Mouse (Mus musculus): ENCODE data around the gene Golph3. TPM values are rescaled to one million over a fixed set of nuclear protein-coding genes. Genes with fewer than 3 reads are reported as not detected.

Gene Golph3
- 55.4 TPM for polyA plus RNA-seq (2012; fragmentation: generic; extraction: Trizol)

- Histone ChIP-seq H3K79me2 (ENCODE audit: control insufficient read depth, insufficient read depth) (peaks cover 45% of the 10 kb centered on the region), H3ac (ENCODE audit: control insufficient read depth, insufficient read length) (peak within 1 kb of the TSS; percentile 86), H3K36me3 (ENCODE audit: control insufficient read depth, insufficient read depth) (peaks cover 7% of the 10 kb centered on the region), H3K27me3 (ENCODE audit: control insufficient read depth, insufficient read depth, insufficient read length) (no peaks in the 10 kb centered on the region), H3K4me3 (peak within 1 kb of the TSS; percentile 74), H3K4me2 (ENCODE audit: low read depth) (peak within 1 kb of the TSS; percentile 98)
- TF ChIP-seq MYOG (IDR thresholded peaks at IDR 0.05; ENCODE audit: control insufficient read depth in 1 of 3, insufficient read depth in 1 of 3, insufficient read length in 2 of 3, low read depth in 2 of 3) (no peak), USF1 (IDR thresholded peaks at IDR 0.05; ENCODE audit: low read depth) (no peak), POLR2A (IDR thresholded peaks at IDR 0.05; ENCODE audit: insufficient read length, low read depth) (peak; percentile 82), MYOD1 (IDR thresholded peaks at IDR 0.05; ENCODE audit: control insufficient read depth in 1 of 3, insufficient read length in 2 of 3, low read depth in 2 of 3) (no peak), POLR2AphosphoS2 (IDR thresholded peaks at IDR 0.05; ENCODE audit: insufficient read length, low read depth) (peak; percentile 91), REST (IDR thresholded peaks at IDR 0.05; ENCODE audit: insufficient read depth, insufficient read length) (no peak), SRF (IDR thresholded peaks at IDR 0.05; ENCODE audit: control insufficient read depth, insufficient read length, low read depth) (peak; percentile 81)
Measured at GRCm38 (mm10) chr15:12321091-12321787, at the start of gene Golph3. TSS of gene Golph3 (plus strand) at chr15:12321450.

GRCm38 (mm10) chr15:12273325-12274052 is 47.8 kb upstream of the Golph3 start:
- H3K36me3 ChIP-seq (ENCODE audit: control insufficient read depth, insufficient read depth): peaks cover 13% of the 10 kb centered on the region
- no peak for TF ChIP-seq TCF3 (IDR thresholded peaks at IDR 0.05; ENCODE audit: insufficient read length, low read depth)
- no peak for TF ChIP-seq SRF (IDR thresholded peaks at IDR 0.05; ENCODE audit: control insufficient read depth, insufficient read length, low read depth)
- TF ChIP-seq POLR2AphosphoS2 (IDR thresholded peaks at IDR 0.05; ENCODE audit: insufficient read length, low read depth): no peak
- no peak for TF ChIP-seq CEBPB (IDR thresholded peaks at IDR 0.05; ENCODE audit: insufficient read depth, poor library complexity, severe bottlenecking)
- TF ChIP-seq MYOD1 (IDR thresholded peaks at IDR 0.05; ENCODE audit: control insufficient read depth in 1 of 3, insufficient read length in 2 of 3, low read depth in 2 of 3): no peak
- no peak for TF ChIP-seq E2F4 (IDR thresholded peaks at IDR 0.05; ENCODE audit: insufficient read depth)
- no peak for TF ChIP-seq USF1 (IDR thresholded peaks at IDR 0.05; ENCODE audit: low read depth)
- no peak for TF ChIP-seq POLR2A (IDR thresholded peaks at IDR 0.05; ENCODE audit: insufficient read length, low read depth)
- TF ChIP-seq TCF12 (IDR thresholded peaks at IDR 0.05; ENCODE audit: insufficient read depth, poor library complexity, severe bottlenecking): no peak
- TF ChIP-seq REST (IDR thresholded peaks at IDR 0.05; ENCODE audit: insufficient read depth, insufficient read length): no peak
- TF ChIP-seq MAX (IDR thresholded peaks at IDR 0.05; ENCODE audit: low read depth): no peak
- no peak for TF ChIP-seq MYOG (IDR thresholded peaks at IDR 0.05; ENCODE audit: control insufficient read depth in 1 of 3, insufficient read depth in 1 of 3, insufficient read length in 2 of 3, low read depth in 2 of 3)

GRCm38 (mm10) chr15:12274053-12274769 is 47.0 kb upstream of the Golph3 start:
- TF ChIP-seq MYOD1 (IDR thresholded peaks at IDR 0.05; ENCODE audit: control insufficient read depth in 1 of 3, insufficient read length in 2 of 3, low read depth in 2 of 3) (no peak), E2F4 (IDR thresholded peaks at IDR 0.05; ENCODE audit: insufficient read depth) (no peak), USF1 (IDR thresholded peaks at IDR 0.05; ENCODE audit: low read depth) (no peak), POLR2A (IDR thresholded peaks at IDR 0.05; ENCODE audit: insufficient read length, low read depth) (no peak), TCF12 (IDR thresholded peaks at IDR 0.05; ENCODE audit: insufficient read depth, poor library complexity, severe bottlenecking) (no peak), CEBPB (IDR thresholded peaks at IDR 0.05; ENCODE audit: insufficient read depth, poor library complexity, severe bottlenecking) (no peak), SRF (IDR thresholded peaks at IDR 0.05; ENCODE audit: control insufficient read depth, insufficient read length, low read depth) (no peak), MAX (IDR thresholded peaks at IDR 0.05; ENCODE audit: low read depth) (no peak), POLR2AphosphoS2 (IDR thresholded peaks at IDR 0.05; ENCODE audit: insufficient read length, low read depth) (no peak), REST (IDR thresholded peaks at IDR 0.05; ENCODE audit: insufficient read depth, insufficient read length) (no peak), TCF3 (IDR thresholded peaks at IDR 0.05; ENCODE audit: insufficient read length, low read depth) (no peak), MYOG (IDR thresholded peaks at IDR 0.05; ENCODE audit: control insufficient read depth in 1 of 3, insufficient read depth in 1 of 3, insufficient read length in 2 of 3, low read depth in 2 of 3) (no peak)
- no peaks in the 10 kb centered on the region for H3K27me3 ChIP-seq (ENCODE audit: control insufficient read depth, insufficient read depth, insufficient read length)
- H3K4me2 ChIP-seq (ENCODE audit: low read depth): no peak overlapping the region
- no peak overlapping the region for H3ac ChIP-seq (ENCODE audit: control insufficient read depth, insufficient read length)
- peaks cover 6% of the 10 kb centered on the region for H3K36me3 ChIP-seq (ENCODE audit: control insufficient read depth, insufficient read depth)
- no peaks in the 10 kb centered on the region for H3K79me2 ChIP-seq (ENCODE audit: control insufficient read depth, insufficient read depth)
- no peak overlapping the region for H3K4me3 ChIP-seq

More at GRCm38 (mm10) chr15:12273325-12274052, 47.8 kb upstream of the Golph3 start:
- H3K4me3 ChIP-seq: no peak overlapping the region
- H3K27me3 ChIP-seq (ENCODE audit: control insufficient read depth, insufficient read depth, insufficient read length): no peaks in the 10 kb centered on the region
- H3ac ChIP-seq (ENCODE audit: control insufficient read depth, insufficient read length): no peak overlapping the region
- H3K4me2 ChIP-seq (ENCODE audit: low read depth): no peak overlapping the region
- H3K79me2 ChIP-seq (ENCODE audit: control insufficient read depth, insufficient read depth): no peaks in the 10 kb centered on the region

- Histone ChIP-seq H3K4me2 (ENCODE audit: low read depth) (no peak overlapping the region), H3K36me3 (ENCODE audit: control insufficient read depth, insufficient read depth) (peaks cover 6% of the 10 kb centered on the region), H3K79me2 (ENCODE audit: control insufficient read depth, insufficient read depth) (no peaks in the 10 kb centered on the region), H3K27me3 (ENCODE audit: control insufficient read depth, insufficient read depth, insufficient read length) (no peaks in the 10 kb centered on the region), H3K4me3 (no peak overlapping the region), H3ac (ENCODE audit: control insufficient read depth, insufficient read length) (no peak overlapping the region)
- TF ChIP-seq TCF12 (IDR thresholded peaks at IDR 0.05; ENCODE audit: insufficient read depth, poor library complexity, severe bottlenecking): no peak
- TF ChIP-seq E2F4 (IDR thresholded peaks at IDR 0.05; ENCODE audit: insufficient read depth): no peak
- TF ChIP-seq CEBPB (IDR thresholded peaks at IDR 0.05; ENCODE audit: insufficient read depth, poor library complexity, severe bottlenecking): no peak
- TF ChIP-seq POLR2AphosphoS2 (IDR thresholded peaks at IDR 0.05; ENCODE audit: insufficient read length, low read depth): no peak
- TF ChIP-seq TCF3 (IDR thresholded peaks at IDR 0.05; ENCODE audit: insufficient read length, low read depth): no peak
- no peak for TF ChIP-seq MYOD1 (IDR thresholded peaks at IDR 0.05; ENCODE audit: control insufficient read depth in 1 of 3, insufficient read length in 2 of 3, low read depth in 2 of 3)
- no peak for TF ChIP-seq USF1 (IDR thresholded peaks at IDR 0.05; ENCODE audit: low read depth)
- TF ChIP-seq POLR2A (IDR thresholded peaks at IDR 0.05; ENCODE audit: insufficient read length, low read depth): no peak
- TF ChIP-seq MYOG (IDR thresholded peaks at IDR 0.05; ENCODE audit: control insufficient read depth in 1 of 3, insufficient read depth in 1 of 3, insufficient read length in 2 of 3, low read depth in 2 of 3): no peak
- no peak for TF ChIP-seq MAX (IDR thresholded peaks at IDR 0.05; ENCODE audit: low read depth)
- TF ChIP-seq REST (IDR thresholded peaks at IDR 0.05; ENCODE audit: insufficient read depth, insufficient read length): no peak
Measured at GRCm38 (mm10) chr15:12275091-12275623, 46.1 kb upstream of the Golph3 start.

All from myocyte (in vitro differentiated cells).